Mouse (Mus musculus) left cerebral cortex, adult 9 months (tissue): ENCODE results near the gene Gm21954.

Experiments used
- DNase-seq, 2 experiments: peaks; one replicate each; pipeline ENCODE4 v3.0.0; 2022; ENCODE audit warnings: low spot score in 2 of 2

The Gm21954 gene

DNA sequence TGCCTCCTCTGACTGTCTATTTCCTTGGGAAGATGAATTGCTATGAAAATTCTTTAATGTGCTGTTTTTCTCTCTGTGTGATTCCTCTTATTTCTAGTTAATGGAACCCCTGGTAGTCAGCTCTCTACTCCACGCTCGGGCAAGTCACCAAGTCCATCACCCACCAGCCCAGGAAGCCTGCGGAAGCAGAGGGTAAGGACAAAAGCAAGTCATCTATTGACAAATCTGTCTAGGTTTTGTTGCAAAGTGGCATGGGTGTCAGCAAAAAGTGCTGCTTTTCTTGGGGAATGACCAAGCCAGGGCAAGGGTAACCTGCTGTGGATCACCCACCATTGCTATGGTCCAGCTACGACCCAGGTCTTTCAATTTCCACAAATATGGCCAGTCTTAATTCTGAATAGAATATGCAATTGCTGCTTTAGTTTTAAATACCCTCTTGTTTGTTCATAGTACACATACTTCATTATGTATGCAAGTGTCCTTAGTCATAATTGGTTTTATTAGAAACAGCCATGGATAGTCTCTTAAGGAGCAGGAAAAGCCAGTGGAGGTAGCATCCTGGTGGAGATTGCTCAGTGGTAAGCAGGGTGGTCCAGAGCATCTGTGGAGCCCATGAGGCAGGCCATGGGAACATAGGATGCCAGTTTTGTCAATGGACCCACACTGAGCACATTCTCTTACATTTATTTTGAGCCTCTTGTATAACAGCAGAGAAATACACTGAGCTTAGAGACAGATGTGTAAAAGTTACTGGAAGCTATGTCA lies 8.9 kb downstream of the Gm21954 start:
- no peak for DNase-seq

DNA sequence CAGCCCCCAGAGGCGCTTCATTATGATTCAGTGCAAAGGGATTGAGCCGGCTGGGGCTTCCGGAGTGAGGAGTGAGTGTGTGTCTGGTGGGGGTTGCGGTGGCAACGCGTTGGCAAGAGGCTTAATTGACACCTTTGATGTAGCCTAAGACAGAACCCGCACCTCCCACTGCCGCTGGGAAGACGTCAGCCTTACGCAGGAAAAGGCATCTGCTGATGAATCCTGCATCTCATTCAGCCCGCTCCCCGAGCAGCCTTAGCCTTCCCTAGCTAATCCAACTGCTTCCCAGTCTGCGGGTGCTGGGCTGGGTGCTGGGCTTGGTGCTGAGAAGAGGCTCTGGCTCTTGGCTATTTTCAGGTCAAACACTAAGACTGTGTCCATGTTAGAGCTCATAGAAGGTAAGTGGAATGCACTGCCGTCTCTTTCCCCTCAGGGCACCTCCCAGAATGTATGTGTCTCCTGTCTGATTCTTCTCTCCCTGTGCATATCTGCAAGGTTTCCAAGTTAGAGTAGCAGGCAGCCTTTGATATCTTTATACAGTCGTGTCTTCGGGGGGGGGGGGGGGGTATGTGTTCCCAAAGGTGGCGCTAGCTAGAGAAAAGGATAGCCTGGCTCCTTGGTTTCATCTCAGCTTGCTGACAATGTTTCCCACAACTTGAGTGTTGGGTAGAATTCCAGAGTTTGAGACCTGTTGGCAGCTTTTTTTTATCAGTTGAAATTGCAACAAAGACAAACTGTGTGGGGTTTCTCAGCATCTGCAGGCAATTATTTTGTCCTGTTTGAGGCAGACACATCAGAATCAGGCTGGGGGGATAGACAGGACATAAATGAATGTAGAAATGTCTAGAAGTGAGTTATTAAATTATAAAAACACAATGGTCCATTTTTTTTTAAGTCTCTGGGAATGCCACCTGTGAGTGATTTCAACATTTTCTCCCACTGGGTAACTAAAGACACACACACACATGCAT lies 10.0 kb downstream of the Gm21954 start:
- DNase-seq, result peak; percentile 91 to 94

DNA sequence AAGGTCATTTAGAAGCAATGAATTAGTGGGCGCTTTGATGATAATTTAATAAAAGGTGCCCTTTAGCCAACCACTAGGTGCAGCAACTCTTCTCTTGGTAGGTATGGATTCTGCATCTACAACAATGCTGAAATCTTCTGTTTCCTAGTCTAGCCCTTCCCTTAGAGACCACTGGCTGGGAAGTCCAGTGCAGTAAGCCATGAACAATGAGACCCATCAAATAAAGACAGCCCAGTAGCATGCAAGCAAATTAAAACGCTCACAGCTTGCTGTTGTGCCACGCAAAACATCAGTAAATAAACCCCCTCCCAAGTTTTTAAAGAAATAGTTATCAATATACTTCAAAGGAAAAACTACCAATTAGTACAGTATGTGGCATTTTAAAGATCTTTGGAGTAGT lies 10.9 kb downstream of the Gm21954 start:
- DNase-seq, result no peak

DNA sequence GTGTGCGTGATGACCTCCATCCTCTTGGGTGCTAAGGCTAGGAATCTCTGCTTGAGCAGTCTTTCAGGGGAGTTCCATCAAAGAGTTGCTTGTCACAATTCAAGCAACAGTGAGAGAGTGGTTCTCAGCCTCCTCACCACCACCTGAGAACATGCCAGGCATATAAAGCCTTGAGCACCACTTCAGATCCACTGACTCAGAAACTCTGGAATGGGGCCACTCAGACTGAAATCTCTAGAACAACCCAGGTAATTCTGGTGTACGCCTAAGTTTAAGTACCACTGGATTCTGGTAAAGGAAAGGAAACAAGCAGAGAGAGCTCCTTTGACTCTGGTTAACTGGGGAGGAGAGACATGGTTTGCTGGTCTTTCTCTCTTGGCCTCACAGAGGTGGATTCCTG lies 19.5 kb downstream of the Gm21954 start:
- no peak for DNase-seq

DNA sequence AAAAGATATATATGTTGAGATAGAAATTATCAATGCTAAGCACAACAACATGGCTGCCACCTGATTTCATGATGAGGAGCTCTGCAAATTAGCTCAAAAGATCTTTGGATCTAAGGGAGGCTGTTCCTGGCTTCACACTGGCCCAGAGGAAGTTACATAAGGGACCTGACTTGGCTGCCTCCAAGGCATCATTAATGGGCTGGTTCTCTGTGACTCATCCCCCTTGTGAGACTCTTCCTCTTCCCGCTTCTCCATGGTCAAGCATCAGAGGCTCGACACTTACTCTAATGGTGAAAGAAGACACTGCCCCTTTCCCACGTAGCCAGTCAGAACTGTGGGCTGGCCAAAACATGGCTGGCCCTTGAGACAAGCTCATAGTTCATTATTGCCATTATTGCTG lies 20.1 kb downstream of the Gm21954 start:
- DNase-seq, result no peak

DNA sequence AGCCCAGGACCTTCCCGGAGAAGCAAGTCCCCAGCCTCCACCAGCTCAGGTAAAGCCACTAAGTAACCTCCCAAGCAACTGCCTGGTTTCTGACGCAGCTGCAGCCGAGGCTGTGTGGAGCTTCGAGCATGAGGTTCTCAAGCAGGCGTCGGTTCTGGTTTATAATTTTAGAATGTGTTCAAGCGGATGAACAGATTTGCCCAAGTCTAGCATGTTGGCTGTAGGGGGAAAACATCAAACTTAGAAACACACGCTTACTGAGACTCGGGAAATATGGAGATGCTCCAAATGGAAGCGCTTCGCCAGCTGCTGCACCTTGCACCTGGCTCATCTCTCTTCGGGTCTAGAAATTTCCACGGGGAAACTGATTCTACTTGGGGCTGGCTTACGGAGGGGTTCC lies 21.0 kb downstream of the Gm21954 start:
- DNase-seq, result peak in 1 of 2 experiments; percentile 77

DNA sequence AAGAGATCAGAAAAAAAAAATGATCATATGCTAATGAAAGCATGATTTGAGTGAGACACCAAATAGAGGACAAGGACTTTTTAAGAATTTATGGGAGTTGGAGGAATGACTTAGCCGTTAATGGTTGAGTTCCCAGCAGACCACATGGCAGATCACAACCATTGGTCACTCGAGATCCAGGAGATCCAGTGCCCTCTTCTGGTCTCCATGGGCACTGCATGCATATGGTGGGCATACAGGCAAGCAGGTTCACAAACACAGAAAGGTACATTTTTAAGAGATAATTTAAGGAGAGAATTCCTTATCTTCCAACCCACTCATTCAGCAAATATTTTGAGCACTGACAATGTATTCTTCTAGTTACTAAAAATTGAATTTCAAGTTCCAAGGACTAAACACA lies 22.9 kb downstream of the Gm21954 start:
- DNase-seq, result no peak

DNA sequence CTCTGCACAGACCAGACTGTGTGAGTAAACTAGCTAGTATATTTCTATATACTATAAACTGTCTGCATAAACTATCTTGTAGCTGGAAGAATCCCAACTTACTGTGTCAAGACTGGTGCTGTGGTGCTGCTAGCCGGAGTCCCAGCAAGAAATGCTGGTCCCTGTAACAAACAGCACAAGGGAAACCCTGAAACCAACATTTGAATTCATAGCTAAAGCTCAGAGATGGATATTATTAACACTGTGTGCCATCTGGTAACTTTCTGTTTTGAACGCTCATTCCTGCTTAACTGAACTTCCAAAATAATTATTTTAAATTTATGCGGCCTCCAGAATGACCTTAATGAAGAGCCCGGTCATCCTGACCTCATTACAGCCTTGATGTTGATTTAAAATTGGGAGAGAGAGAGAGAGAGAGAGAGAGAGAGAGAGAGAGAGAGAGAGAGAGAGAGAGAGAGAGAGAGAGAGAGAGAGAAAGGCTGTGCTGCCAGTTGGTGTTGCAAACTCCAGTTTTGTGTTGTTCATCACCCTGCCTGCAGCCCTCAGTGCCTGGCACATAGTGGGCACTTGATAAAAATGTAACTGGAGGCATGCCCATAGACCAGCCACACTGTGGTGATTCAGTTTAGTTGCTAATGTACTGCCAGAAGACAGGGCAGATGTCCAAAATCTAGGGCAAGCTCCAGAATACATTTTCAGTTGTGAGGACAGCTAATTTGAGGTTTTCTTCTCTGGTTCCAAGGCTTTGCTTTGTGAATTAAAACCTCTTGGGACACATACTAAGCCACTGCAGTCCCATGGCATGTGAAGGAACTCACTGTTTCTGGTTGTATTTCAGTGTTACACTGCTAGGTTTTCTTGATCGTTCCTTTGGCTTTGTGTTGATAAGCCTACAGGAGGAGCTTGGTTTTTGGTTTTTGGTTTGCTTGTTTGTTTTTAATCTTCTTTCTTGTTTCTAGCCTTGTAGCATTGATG lies 24.2 kb downstream of the Gm21954 start:
- DNase-seq, result peak; percentile 91 to 92

DNA sequence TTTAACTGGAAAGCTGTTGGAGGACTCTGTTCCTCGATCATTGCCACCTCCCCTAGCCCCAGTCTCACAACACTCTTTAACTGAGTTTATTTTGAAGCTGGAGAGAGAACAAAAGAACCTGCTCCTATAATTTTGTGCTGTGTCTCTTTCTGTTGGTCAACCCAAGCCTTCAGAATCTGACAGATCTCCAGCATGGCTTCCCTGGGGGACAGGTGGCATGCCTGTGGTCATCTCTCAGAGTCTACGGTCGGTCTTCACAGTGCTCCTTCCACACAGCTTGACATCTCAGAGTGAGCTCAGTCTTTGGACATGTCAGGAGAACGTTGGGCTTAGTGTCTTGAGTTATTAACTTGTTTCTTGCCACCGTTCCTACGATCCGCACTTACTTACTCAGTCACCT lies 25.3 kb downstream of the Gm21954 start:
- DNase-seq, result no peak

DNA sequence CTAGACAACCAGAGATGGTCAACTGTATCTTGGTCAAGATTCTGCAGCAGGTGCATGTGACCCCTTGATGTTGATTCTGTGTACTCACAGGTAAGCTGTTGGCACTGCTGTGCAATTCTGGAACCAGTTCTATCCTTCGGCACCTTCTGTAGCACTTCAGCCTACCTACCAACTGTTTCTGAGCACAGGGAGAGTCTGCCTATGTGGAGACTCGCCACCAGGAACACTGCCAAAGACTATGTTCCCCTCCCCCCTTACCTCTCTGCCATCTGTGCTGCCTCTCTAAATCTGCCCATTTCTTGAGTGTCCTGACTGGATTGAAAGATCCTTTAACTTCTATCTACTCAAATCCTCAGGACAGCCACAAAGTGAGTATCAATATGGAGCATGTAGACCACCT lies 28.3 kb downstream of the Gm21954 start:
- DNase-seq, result peak in 1 of 2 experiments; percentile 77

DNA sequence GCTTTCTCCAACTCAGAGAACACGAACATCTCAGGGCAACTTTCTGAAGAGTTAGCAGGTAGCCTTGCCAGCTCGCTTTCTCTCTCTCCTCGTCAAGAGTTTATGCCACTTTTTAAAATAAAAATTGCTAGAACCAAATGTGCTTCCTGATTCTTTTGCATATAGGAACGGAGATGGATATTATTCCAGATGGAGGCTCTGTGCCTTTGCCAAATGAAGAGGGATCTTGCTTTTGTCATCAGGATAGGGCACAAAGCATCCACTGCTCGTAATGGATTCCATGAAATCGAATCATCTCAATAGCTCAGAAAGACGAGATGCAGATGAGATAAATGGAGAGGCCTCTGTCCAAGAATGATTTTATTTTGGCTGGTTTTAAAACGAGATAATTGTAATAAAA lies 28.7 kb downstream of the Gm21954 start:
- peak in 1 of 2 experiments; percentile 58 for DNase-seq

DNA sequence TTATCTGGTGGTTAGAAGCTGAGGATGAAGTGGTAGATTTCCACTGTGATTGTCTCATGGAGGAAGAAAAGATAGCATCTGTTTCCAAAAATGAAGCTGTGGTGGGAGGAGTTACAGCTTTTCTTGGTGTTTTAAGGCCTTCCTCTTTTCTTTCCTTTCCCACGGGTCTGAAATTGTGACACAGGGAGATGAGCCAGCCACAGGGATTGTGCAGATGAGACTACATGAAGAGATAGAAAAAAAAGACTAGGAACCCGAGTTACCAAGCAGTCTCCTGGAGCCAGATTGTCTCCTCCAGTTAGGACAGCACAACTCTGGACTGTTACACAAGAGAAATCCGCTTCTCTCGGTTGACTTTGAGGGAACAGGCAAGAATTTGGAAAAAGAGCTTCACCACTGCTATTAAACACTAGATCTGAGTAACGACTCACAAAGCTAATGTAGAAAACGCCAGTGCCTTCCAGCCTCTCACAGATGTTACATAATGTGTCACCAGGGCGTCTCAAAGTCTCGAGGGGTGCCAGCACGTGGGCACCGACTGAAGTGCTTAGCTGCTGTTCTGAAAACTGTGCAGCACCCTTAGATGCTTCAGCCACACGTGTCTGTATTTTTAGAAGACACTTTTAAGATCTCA lies 29.9 kb downstream of the Gm21954 start:
- DNase-seq, result peak; percentile 69 to 81

DNA sequence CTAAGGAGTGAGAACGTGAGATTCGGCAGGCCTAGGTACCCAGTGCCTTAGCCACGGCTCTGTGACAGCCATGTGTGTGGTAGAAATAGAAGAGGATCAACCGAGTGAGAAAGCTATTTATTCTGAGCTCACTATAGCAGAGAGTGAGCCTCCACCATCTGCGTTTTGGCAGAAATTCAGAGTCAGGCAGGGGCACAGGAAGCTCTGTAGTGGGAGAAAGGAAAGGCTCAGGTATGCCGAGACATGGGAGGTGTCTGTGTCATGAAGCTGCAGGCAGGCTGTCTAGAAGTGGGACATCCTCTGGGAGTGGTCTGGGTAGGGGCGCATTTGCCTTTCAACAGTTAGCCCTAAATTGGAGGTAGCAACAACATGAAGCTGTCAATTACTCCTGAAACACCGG lies 31.7 kb downstream of the Gm21954 start:
- DNase-seq, result peak in 1 of 2 experiments; percentile 63

DNA sequence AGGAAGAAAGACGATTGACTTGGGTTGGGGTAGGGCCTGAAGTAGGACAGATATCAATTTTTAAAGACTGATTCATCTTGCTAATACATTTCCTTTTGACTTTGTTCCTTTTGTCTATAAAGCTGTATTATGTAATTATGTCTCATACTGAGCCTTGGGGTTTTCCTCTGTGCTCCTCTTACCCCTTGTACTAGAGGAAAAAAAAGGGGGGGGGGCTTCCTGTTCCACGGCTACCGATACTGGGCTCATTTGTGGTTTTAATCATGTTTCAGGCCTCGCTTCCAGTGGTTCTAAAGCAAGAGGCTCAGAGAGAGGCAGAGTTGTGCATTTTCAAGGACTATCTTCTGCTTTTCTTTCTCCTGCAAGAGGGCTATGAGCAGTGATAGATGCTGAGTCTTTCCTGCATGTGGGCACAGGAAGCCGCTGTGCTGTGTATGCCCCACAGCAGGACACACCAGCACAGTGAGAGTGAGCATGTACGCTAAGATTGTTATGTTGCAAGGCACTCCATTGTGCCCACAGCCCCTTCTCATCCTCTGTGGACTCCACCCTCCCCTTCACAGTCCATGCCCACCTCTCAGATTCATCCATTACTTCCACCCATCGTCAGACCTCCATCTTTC lies 33.1 kb downstream of the Gm21954 start:
- DNase-seq, result no peak

DNA sequence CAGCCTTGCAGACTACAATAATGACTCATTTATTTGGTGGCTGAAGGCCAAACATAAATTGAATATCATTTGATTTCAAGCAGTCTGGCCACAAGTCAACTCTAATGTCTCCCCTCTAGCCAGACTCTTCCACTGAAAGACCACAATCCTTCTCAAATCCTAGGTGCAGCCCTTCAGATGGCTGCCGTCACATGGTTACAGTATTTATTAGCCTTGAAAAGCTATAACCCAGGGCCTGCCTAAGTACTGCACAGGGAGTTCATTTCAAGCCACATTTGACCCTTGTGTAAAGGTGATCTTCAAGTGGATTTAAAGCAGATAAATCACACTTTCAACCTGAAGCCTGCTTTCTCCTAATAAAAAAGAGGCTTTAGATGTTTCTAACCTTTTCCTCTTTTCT lies 37.7 kb downstream of the Gm21954 start:
- DNase-seq, result no peak

DNA sequence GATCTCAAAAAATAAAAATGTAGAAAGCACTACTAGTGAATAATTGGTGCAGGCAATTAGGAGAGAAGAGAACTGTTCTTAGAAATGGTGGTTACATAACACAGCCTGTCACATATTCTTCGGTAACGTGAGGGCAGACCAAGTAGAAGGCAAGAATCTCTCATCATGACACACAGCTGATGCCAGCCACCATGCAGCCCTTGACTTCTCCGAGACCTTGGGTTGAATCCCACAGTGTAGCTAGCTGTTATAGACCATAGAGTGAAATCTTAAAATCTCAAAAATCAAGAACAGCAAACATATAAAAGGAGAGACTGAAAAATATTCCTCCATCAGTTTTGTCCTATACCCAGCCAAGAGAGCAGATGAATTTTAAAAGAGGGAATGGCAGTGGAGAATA lies 40.8 kb downstream of the Gm21954 start:
- DNase-seq, result no peak

DNA sequence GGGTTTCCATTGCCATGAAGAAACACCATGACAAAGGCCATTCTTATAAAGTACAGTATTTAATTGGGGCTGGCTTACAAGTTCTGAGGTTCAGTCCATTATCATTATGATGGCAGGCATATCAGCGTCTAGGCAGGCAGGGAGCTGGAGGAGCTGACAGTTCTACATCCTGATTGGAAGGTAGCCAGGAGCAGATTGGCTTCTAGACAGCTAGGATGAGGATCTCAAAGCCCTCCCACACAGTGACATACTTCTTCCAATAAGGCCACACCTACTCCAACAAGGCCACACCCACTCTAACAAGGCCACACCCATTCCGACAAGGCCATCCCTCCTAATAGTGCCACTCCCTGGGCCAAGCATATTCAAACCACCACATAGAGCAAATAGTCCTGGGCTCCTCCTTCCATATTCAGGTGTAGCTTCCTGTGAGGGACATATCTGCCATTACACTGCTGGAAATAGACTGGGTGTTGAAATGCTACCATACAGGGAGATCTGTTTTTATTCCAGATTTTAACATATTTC lies 41.9 kb downstream of the Gm21954 start:
- DNase-seq, result no peak

DNA sequence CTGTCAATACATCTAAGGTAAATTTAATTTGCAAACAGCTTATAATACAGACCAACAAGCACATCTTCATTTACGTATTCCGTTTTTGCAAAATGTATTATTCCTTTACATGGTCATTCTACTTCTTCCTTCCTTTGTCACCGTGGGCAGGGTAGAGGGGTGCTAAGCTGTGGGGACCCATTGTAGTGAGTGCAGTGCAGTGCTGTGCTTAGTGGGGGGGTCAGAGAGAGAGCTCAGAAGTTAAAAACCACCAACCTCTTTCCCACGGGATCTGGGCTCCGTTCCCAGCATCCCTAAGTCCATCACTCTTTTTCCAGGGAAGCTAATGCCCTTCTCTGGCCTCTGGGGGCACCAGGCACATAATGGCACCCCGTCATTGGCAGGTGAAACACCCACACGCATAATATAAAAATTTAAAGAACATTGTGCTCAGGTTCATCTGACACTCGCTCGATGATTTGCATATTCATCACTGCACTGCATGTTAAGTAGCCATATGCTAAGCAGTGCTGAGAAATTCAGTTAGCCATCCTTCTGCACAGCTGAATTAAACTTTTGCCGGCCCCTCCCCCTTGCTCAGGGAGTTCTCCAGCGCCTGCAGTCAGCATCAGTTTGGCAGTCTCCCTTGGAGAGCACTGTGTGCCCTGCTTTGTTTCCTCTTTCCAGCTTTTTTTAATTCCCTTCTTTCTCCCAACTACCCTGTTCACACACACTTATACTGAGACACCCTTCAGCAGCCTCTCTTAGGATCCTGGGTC lies 48.2 kb downstream of the Gm21954 start:
- peak in 1 of 2 experiments; percentile 78 for DNase-seq

DNA sequence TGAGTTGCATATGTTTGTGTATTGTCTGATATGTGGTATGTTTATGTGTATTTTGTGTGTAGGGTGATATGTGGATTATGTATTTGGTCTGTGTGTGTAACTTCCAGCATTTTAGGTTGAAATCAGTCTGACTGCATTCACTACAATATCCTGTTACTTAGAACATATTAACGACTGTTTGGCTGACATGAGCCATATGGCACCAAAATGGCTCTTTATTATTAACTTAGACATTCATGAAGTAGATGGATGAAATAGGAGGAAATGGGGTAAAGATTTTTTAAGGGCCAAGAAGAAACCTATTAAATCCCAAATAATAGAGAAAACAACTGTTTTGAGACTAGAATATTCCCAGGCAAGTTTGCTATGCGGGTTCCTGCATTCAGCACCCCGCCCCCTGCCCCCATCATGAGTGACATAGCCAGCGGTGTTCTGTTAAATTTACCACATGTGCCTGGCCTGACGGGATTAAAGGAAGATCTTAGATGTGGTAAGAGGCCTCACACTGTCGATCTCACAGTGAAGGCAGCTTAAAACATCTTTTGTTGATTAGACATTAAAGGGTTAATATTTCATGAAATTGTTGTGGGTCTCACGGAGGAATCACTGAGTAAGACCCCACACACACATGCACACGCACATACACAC lies 51.5 kb downstream of the Gm21954 start:
- DNase-seq, result no peak
